Mouse (Mus musculus) T-helper 17 cell (primary cell): ENCODE results near the gene Pom121l2.

ENCODE experiments used
- in situ Hi-C, 2 experiments: fragments of 300-600 bp; cut with MboI, MseI; formaldehyde crosslinking; loops; 1 replicate in 1 of 2; 2 replicates in 1 of 2; pipeline ENCODE4 v1.15.1; 2025; ENCODE audit warnings: high pct_unique_total_duplicates in 2 of 2

The Pom121l2 gene

GRCm38 (mm10) chr13:21980981-21981802, at the start of gene Pom121l2:
Pom121l2 (plus strand) TSS chr13:21981194.
- in situ Hi-C loops, result no loop called here

GRCm38 (mm10) chr13:21931740-21932139, 49.3 kb upstream of the Pom121l2 start:
- in situ Hi-C loops, result no loop called here

GRCm38 (mm10) chr13:21933626-21934548, 47.1 kb upstream of the Pom121l2 start:
- in situ Hi-C loops, result no loop called here

GRCm38 (mm10) chr13:21934982-21935791, 45.8 kb upstream of the Pom121l2 start:
- in situ Hi-C loops, result no loop called here

- in situ Hi-C loops, result no loop called here
Observed at GRCm38 (mm10) chr13:21935833-21936232, 45.2 kb upstream of the Pom121l2 start.

GRCm38 (mm10) chr13:21936968-21937367, 44.0 kb upstream of the Pom121l2 start:
- in situ Hi-C loops, result no loop called here

GRCm38 (mm10) chr13:21940213-21940612, 40.8 kb upstream of the Pom121l2 start:
- in situ Hi-C loops, result loop anchor here in 1 of 2 experiments (10.0 kb wide), 1 partner anchor 765 kb away; the partner anchor contains the start of gene Trim27

GRCm38 (mm10) chr13:21940811-21941321, 40.1 kb upstream of the Pom121l2 start:
- in situ Hi-C loops, result loop anchor here in 1 of 2 experiments (10.0 kb wide), 1 partner anchor 766 kb away; the partner anchor contains the start of gene Trim27

- in situ Hi-C loops, result loop anchor here in 1 of 2 experiments (10.0 kb wide), 1 partner anchor 769 kb away; the partner anchor contains the start of gene Trim27
Observed at GRCm38 (mm10) chr13:21943644-21944043, 37.4 kb upstream of the Pom121l2 start.

GRCm38 (mm10) chr13:21944592-21944925, 36.4 kb upstream of the Pom121l2 start:
- in situ Hi-C loops, result loop anchor here in 1 of 2 experiments (10.0 kb wide), 1 partner anchor 770 kb away; the partner anchor contains the start of gene Trim27

GRCm38 (mm10) chr13:21944926-21945740, 35.9 kb upstream of the Pom121l2 start, which contains the start of gene Zfp184:
Zfp184 (plus strand) TSS chr13:21945094.
- in situ Hi-C loops, result loop anchor here in 1 of 2 experiments (10.0 kb wide), 1 partner anchor 770 kb away; the partner anchor contains the start of gene Trim27

GRCm38 (mm10) chr13:21969269-21969668, 11.7 kb upstream of the Pom121l2 start:
- in situ Hi-C loops, result loop anchor here in 1 of 2 experiments (5.0 kb wide), 1 partner anchor 43 kb away; no protein-coding TSS in a partner anchor

- in situ Hi-C loops, result loop anchor here (5.0 kb wide), 2 partner anchors 42 to 57 kb away; no protein-coding TSS in a partner anchor
Observed at GRCm38 (mm10) chr13:21969816-21970215, 11.2 kb upstream of the Pom121l2 start.

- in situ Hi-C loops, result loop anchor here in 1 of 2 experiments (5.0 kb wide), 1 partner anchor 56 kb away; no protein-coding TSS in a partner anchor
Observed at GRCm38 (mm10) chr13:21971641-21972040, 9.4 kb upstream of the Pom121l2 start.

GRCm38 (mm10) chr13:21974221-21974725, 6.7 kb upstream of the Pom121l2 start:
- in situ Hi-C loops, result loop anchor here in 1 of 2 experiments (5.0 kb wide), 1 partner anchor 53 kb away; no protein-coding TSS in a partner anchor

GRCm38 (mm10) chr13:21974726-21975473, 6.1 kb upstream of the Pom121l2 start:
- in situ Hi-C loops, result loop anchor here in 1 of 2 experiments (5.0 kb wide), 1 partner anchor 52 kb away; no protein-coding TSS in a partner anchor

- in situ Hi-C loops, result no loop called here
Observed at GRCm38 (mm10) chr13:21981803-21982193, 804 bp downstream of the Pom121l2 start.

GRCm38 (mm10) chr13:21984486-21984885, 3.5 kb downstream of the Pom121l2 start:
- in situ Hi-C loops, result no loop called here
